8 mouse cellular contexts compared by ENCODE assay signal in genomic region chr13:65112459-65113110, GRCm38 (mm10). TPM values are rescaled to one million over a fixed set of nuclear protein-coding genes. Genes with fewer than 3 reads are reported as not detected.
A peak's percentile ranks its signal among the peaks of the same experiment; 100 is the strongest.
DNase-seq lines count a peak whose midpoint lies in the region; ATAC-seq and TF ChIP-seq lines count a peak whose summit lies in the region.

TSS of gene Mfsd14b (minus strand) at chr13:65112975.

- no peaks in the 10 kb centered on the region for H3K4me1 ChIP-seq in cortical plate, adult 2 months (ENCODE audit: control insufficient read depth, insufficient read depth, low read length)
- peaks cover 13% of the 10 kb centered on the region; the same call in 1 of the 2 replicates for H3K4me1 ChIP-seq in megakaryocyte, embryonic 14.5 days

- 0 out of 2 replicates have a peak within 1 kb of the TSS, but pooled peaks have one; percentile 60 for H3K27ac ChIP-seq in cortical plate, adult 2 months (ENCODE audit: insufficient read depth, low read length)

- H3K4me3 ChIP-seq in cortical plate, adult 2 months (ENCODE audit: insufficient read depth, low read length): peak within 1 kb of the TSS; percentile 86
- peak within 1 kb of the TSS; percentile 97 for H3K4me3 ChIP-seq in megakaryocyte, embryonic 14.5 days (replicated peaks)

- ATAC-seq in activated CD4-positive, CD25-positive, alpha-beta regulatory T cell, adult 4 months: peak; percentile 98

- DNase-seq in gastrocnemius, adult 8-10 months (ENCODE audit: low spot score in 2 of 2): peak; percentile 62 to 69
- peak; percentile 82 for DNase-seq in hindlimb bud, embryonic 11.5 days (ENCODE audit: extremely low spot score, low read depth, low spot score)
- peak; percentile 84 to 91 for DNase-seq in left cerebral cortex, adult 8-10 months (ENCODE audit: low spot score in 2 of 2)
- DNase-seq in right cerebral cortex, postnatal 10 days (ENCODE audit: low spot score in 2 of 2): peak; percentile 95 to 96
- DNase-seq in urinary bladder, postnatal 25 days (ENCODE audit: low spot score): peak; percentile 80

- H3K27me3 ChIP-seq in megakaryocyte, embryonic 14.5 days (replicated peaks): no peaks in the 10 kb centered on the region

- peak; percentile 80 for TF ChIP-seq POLR2A in cortical plate, adult 2 months (IDR thresholded peaks at IDR 0.05; ENCODE audit: extremely low read depth, insufficient read depth, low read length)

- no peak for TF ChIP-seq CTCF in cortical plate, adult 2 months (IDR thresholded peaks at IDR 0.05; ENCODE audit: extremely low read depth, insufficient read depth, low read length)

- H3K9me3 ChIP-seq in megakaryocyte, embryonic 14.5 days: no peaks in the 10 kb centered on the region

- peaks cover 8% of the 10 kb centered on the region for H3K36me3 ChIP-seq in megakaryocyte, embryonic 14.5 days (replicated peaks; ENCODE audit: low read length)

RNA-seq across cellular contexts. Expression of gene Mfsd14b, which starts in this region (rescaled TPM):
- 10 to 100 TPM; 19.7 to 23.2 TPM for polyA plus RNA-seq in activated CD4-positive, CD25-positive, alpha-beta regulatory T cell, adult 4 months (2017; shearing (Covaris generic))
- 26.8 and 27.2 TPM in 2 replicates for polyA plus RNA-seq in cortical plate, adult 2 months (2012; rRNA removed)
- 1 to 10 TPM; 6.2 to 7.8 (median 6.6) TPM for total RNA-seq in gastrocnemius, adult 8-10 months (2022)
- total RNA-seq in left cerebral cortex, adult 8-10 months (2022): 10 to 100 TPM; 39.7 to 45.0 (median 41.7) TPM
- polyA plus RNA-seq in megakaryocyte, embryonic 14.5 days (2012; ENCODE audit: insufficient read depth, low replicate concordance): 3.2 TPM in 1 of 2 replicates, not detected in the other

Comparison
In these comparisons a context has a peak if more than half of its experiments do, and no peak if none do; other contexts are left out.
1. Peak in every context shown above with its lines: DNase-seq, ATAC-seq, H3K4me3 ChIP-seq and H3K27ac ChIP-seq.
2. RNA of gene Mfsd14b (total RNA-seq): 39.7 to 45.0 TPM in left cerebral cortex, adult 8-10 months; 6.2 to 7.8 TPM in gastrocnemius, adult 8-10 months; every median in the first group is over 4 times any median in the second.